Mouse (Mus musculus) liver, adult 2 months (tissue): Measurements from ENCODE around the gene Ppp1r11.

Source experiments
- CTCF ChIP-seq: fragments of 200-500 bp; IDR thresholded peaks from 2 replicates; pipeline ENCODE4 v1.5.1; 2011; ENCODE audit warnings: low read depth, low read length, control low read depth
- POLR2A ChIP-seq: fragments of 200-500 bp; IDR thresholded peaks from 2 replicates; pipeline ENCODE4 v1.6.1; 2011; ENCODE audit warnings: low read length, control low read depth; ENCODE audit not compliant: insufficient read depth; ENCODE audit errors: extremely low read depth

DNA sequence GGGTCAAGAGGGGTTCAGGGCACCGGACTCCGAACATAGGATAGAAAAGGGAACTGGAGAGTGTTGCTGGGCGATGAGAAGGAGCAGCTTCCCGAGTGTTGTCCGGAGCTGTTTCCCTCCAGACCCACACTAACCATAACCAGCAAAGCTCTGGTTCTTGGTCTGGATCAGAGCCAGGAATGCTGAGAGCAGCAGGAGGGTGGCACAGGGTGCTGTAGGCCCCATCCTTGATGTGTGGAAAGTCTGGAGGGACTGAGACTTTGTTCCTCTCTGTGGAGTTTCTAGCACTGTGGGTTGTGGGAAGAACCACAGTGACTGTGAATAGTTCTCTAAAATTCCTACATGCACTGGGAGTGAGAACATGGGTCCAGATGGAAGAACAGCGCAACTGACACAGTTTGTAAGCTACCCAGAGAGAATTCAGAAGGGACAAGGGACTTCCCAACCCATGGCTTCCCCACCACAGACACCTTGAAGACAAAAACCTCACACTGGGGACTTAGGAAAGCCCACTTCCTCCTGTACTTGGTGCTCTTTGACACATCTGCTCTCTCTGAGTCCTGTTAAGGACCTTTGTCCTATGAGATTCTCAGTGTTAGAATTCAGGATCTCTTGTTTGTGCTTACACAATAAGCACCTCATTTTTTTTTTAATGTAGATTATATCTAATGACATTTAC, 19.8 kb upstream of the Ppp1r11 start:
- no peak for TF ChIP-seq POLR2A
- TF ChIP-seq CTCF: no peak
